Mouse (Mus musculus) heart, postnatal 14 days (tissue): Measurements from ENCODE around the gene Chmp4b. TPM values are rescaled to one million over a fixed set of nuclear protein-coding genes. Genes with fewer than 3 reads are reported as not detected.

Source experiments
- DNase-seq, 2 experiments: peaks; one replicate each; pipeline ENCODE4 v3.0.0; 2021 to 2022
- intact Hi-C: fragments of 180-260 bp; cut with DNase I; formaldehyde crosslinking; loops from one replicate; pipeline ENCODE4 v1.15.1; 2025
- total RNA-seq, 2 experiments: library from RNA; stranded (reverse); gene quantifications; 2 replicates each; pipeline ENCODE4 v1.2.3; 2021

Chmp4b gene
- total RNA-seq, 2 experiments from 2014 or later = 105 to 112 TPM

DNA sequence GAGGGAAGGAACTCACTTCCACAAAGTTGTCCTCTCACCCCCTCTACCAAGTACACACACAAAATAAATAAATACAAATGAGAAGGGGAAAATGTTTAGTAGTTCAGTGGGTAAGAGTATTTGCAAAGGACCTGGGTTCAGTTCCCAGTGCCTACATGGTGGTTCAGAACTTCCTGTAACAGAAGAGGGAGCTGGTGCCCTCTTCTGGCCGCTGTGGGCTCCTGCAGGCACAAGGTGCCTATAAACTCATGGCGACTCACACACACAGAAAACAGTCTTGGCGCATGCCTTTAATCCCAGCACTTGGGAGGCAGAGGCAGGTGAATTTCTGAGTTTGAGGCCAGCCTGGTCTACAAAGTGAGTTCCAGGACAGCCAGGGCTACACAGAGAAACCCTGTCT lies 13.0 kb upstream of the Chmp4b start:
- intact Hi-C loops = no loop called here
- no peak for DNase-seq

DNA sequence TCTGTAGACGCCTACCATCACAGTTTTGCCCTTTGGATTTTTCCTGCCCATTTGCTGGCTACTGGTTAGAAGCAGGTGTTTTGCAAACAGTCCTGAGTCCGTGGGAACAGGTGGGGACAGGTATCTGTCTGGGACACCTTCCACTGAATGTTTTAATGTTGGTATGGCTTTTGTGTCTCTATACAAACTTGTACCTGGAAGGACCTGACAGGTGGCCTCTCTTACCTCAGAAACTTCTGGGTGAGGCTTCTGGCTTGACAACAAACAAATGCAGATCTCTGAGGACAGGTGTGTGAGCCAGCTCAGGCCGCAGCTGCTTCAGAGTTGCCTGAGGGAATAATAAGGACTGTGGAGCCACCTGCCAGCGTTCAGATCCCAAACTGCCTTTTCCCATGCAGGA lies 12.4 kb upstream of the Chmp4b start:
- intact Hi-C loops = no loop called here
- DNase-seq = no peak

DNA sequence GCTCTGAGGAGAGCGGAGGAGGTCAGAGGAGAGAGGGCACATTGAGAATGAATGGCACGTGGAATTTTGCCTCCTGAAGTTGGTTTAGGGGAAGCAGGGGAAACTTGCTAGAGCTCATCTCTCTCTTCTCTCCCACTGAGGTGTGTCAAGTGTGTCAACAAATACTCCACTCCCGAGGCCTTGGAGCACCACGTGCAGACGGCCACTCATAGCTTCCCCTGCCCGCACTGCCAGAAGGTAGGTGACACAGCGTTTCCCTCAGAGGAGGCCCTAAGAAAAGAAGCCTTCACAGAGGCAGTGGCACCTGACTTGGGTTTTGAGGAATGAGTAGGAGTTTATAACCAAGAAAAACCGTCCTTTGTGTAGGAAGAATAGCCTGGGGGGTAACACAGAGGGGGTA lies 10.3 kb upstream of the Chmp4b start:
- intact Hi-C loops = no loop called here
- no peak for DNase-seq

DNA sequence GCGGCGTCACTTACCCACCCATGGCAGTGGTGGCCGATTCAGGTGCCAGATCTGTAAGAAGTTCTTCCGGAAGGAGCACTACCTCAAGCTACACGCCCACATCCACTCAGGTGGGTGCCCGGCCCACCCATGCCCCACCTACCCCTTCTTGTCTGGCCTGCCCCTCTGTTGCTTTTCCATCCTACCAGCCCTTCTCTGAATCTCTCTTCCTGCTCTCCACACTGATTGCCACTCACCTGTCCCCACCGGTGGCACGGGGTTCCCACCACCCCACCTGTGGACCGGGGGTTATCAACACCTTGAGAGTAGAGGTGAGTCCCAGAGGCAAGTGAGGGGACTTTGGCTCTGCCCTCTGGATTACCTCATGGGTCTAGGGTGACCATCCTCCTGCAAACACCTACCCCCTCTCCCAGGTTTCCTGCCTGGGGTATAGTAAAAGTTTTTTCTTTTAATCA lies 9.5 kb upstream of the Chmp4b start:
- no peak for DNase-seq
- intact Hi-C loops = no loop called here

DNA sequence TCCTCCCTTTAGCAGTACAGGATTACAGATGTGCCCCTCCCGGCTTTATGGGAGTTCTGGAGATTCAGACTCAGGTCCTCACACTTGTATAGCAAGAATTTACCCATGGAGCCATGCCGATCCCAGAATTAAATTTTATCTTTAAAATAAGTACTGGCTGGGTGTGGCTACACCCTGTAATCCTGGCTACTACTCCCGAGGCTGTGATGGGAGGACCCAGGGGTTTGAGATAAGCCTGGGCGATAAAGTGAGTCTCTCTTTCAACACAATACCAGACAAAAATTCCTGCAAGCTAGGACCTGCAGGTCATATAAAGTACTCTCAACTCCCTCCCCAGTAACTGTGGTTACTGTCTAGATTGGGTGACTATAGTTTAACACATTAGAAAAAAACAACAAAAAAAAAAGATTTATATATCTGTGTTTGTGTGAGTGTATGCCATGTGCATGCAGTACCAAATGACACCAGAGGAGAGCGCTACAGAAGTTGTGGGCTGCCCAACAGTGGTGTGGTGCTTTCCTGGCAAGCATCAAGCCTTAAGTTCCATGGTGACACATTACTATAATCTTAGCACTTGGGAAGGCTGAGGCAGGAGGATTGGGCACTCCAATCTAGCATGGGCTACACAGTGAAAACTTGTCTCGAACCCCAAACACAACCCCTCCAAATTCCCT lies 8.7 kb upstream of the Chmp4b start:
- intact Hi-C loops = no loop called here
- DNase-seq = no peak

DNA sequence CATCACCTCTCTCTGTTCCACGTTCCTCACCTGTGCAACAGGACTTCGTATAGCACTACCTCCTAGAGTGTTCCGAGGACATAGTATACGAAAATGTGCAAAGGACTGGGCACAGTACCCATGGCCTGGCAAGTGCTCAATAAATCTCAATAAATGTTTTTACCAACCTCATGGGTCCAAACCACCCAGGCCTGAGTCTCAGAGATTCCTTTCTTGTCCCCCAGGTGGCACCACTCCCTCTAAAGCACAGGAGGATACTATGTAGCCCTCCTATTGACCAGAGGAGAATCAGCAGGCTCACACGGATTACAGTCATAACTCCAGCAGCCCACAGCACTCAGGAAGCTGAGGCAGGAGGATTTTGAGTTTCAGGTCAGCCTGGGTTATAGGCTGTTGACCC lies 4.9 kb upstream of the Chmp4b start:
- intact Hi-C loops = loop anchor here (5.0 kb wide), 1 partner anchor 296 kb away; no protein-coding TSS in a partner anchor
- peak in 1 of 2 experiments; percentile 33 for DNase-seq

DNA sequence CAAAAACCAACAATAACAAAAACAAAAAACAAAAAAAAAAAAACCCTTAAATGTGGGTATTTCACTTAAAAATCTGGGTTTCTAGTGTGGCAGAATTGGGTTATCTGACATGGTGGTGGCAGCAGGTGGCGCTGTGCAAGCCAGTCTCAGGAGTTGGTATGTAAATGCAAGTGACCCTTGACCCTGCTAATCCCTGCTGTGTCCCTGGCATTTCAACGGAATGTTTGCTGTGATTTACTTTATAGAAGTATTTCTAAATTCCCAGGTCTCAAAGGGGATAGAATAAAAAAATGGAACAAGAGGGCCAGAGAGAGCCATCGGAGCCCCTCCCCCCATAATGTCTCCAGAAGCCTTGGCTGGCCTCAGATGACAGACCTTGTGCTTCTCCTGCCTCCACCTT lies 3.4 kb upstream of the Chmp4b start:
- intact Hi-C loops = loop anchor here (5.0 kb wide), 1 partner anchor 294 kb away; no protein-coding TSS in a partner anchor
- peak in 1 of 2 experiments; percentile 13 for DNase-seq

DNA sequence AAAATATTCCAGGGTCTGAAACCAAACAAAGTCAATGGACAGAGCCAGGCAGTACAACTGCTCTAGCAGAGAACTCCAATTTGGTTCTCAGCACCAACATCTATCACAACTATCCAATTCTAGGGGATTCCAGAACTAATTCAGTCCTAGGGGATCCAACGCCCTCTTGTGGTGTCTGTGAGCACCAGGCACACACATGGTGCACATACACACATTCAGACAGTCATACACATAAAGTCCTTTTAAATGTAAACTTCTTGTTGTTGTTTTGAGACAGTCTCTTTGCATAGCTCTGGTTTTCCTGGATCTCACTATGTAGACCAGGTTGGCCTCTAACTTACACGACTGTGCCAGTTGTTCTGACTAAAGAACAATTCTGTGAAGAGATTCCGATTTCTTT lies 1.1 kb upstream of the Chmp4b start:
- DNase-seq = no peak
- intact Hi-C loops = no loop called here

DNA sequence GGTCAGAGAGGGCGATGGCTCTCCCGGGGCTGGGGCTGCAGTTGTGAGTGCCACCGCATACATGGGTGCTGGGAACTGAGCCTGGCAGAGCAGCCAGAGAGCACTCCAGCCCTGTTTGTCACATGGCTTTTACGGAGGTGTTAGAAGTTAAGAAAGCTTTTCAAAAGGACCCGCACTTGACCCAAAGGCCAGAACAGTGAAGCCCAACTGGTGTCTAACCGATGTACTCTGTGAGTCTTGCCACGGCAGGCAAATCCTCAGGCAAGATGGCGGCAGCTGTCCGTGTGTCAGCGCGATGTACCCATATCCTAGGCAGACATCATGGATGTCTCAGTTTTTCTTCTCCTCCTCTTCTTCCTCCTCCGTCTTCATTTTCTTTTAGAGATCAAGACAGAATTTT lies 3.5 kb downstream of the Chmp4b start:
- DNase-seq = no peak
- intact Hi-C loops = loop anchor here (5.0 kb wide), 1 partner anchor 137 kb away; the partner anchor contains the start of genes Raly and a

DNA sequence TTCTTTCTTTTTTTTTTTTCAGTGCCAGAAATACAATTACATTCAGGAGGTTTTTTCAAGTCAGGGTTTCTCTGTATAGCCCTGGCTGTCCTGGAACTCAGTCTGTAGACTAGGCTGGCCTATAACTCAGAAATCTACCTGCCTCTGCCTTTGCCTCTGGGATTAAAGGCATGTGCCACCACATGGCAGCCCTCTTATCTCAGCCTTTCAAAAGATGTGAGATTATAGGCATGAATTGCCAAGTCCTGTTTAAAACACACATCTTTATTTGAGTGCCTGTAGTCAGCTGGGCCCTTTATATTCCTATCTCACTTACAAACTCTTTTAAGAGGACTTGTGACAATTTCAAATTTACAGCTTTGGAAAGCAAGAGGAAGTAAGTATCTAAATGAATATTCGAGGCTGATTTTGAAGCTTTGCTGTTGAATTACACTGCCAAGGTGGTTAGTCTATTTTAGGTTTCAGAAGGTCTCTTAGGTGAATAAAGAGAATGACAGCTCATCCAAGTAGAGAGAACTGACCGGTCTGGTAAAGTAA lies 4.4 kb downstream of the Chmp4b start:
- no peak for DNase-seq
- intact Hi-C loops = loop anchor here (5.0 kb wide), 1 partner anchor 136 kb away; the partner anchor contains the start of genes Raly and a

DNA sequence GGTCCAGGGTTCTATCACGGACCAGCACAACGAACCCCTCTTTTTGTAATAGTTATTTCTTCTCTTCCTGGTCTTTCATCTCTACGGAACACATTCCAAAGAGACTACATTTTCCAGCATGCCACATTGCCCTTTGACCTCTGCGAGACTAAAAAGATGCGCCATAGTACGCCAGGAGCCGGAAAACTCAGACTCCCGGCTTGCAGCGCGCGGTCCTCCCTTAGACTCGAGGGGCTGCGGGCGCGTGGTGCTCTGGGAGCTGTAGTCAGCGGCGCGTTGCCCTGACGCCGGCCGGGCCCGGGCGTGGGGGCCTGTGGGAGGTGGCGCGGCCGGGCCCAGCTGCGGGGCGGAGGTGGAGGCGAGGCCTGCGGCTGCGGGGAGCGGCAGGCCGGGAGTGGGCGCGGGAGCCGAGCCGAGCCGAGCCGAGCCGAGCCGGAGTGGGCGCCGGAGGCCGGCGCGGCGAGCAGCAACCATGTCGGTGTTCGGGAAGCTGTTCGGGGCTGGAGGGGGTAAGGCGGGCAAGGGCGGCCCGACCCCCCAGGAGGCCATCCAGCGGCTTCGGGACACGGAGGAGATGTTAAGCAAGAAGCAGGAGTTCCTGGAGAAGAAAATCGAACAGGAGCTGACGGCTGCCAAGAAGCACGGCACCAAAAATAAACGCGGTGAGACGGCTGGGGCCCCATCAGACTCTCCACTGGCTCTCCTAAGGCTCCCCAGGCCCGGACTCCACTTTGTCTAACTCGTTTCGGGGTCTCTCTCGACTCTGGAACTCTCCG lies 5.4 kb downstream of the Chmp4b start:
- DNase-seq = peak; percentile 96 to 97
- intact Hi-C loops = loop anchor here (5.0 kb wide), 1 partner anchor 135 kb away; the partner anchor contains the start of genes Raly and a

DNA sequence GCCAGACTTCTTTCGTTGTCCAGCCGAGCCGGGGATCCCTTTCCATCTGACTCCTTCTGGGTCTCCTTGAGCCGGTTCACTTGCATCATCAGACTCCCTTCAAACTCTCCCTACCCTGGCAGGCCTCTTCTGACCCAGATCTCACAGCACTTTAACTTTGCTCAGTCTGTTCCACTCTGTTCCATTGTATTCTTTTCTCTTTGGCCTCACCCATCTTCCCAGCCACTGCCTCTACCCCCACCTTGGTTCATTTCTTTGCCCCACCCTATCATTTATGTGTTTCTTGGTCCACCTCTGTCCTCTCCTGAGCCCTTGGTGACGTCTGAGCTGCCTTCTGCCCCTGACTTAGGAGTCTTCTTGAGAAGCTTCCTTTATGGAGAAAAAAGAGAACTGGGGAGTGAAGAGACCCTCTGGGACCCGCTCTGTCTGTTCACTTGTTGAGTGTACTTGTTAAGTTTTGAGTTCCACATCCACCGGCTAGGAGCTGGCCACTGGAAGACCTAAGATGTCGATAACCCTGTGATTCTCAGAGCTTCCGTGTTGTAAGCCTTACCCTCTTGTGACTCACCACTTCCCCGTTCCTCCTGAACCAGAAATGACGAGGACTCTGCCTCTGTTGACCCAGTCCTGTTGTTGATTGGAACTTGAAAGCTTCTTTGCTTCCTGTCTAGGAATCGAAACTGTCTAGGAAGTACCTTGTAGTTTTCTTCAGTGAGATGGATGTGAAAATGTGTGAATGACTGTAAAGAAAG lies 6.2 kb downstream of the Chmp4b start:
- DNase-seq = peak; percentile 21 to 38
- intact Hi-C loops = loop anchor here (5.0 kb wide), 1 partner anchor 135 kb away; the partner anchor contains the start of genes Raly and a

DNA sequence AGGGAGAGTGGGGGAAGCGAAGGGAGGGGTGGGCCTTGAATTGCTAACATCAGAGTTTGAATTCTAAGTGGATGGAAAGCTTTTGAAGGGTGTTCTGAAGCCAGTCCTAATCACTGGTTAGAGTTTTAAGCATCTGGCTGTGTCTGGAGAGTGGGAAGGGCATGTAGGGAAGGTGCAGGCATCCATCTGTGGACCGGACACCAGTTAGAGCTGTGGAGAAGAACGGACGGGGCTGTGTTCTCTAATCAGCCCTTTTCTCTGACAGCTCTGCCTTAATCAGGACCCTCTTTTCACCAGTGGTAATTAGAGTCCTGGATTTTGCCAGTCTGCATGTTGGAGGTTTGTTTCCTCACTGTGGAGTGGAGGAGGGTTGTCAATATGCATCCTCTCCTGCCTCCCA lies 7.6 kb downstream of the Chmp4b start:
- intact Hi-C loops = loop anchor here (5.0 kb wide), 1 partner anchor 133 kb away; the partner anchor contains the start of genes Raly and a
- DNase-seq = no peak

DNA sequence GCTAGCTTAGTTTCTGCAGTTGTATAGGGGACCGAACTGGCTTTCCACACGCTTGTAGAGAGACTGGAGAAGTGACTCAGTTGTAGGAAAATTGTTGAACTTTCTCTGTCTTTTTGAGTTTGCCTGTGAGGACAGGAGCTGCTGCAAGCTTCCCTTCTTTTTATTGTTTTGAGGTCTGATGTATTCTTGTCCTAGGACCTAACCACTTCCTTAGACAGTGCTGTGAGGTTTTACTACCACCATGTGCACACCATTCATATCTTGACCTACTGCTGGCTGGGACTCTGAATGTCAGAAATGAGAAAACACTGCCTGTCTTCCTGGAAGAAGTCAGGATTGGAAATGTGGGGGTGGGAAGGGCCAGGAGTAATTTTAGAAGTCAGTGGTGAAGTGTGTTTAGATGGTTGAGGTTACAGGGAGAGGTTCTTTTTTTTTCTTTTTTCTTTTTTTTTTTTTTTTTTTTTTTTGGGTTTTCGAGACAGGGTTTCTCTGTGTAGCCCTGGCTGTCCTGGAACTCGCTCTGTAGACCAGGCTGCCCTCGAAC lies 8.1 kb downstream of the Chmp4b start:
- no peak for DNase-seq
- intact Hi-C loops = loop anchor here (5.0 kb wide), 1 partner anchor 133 kb away; the partner anchor contains the start of genes Raly and a

DNA sequence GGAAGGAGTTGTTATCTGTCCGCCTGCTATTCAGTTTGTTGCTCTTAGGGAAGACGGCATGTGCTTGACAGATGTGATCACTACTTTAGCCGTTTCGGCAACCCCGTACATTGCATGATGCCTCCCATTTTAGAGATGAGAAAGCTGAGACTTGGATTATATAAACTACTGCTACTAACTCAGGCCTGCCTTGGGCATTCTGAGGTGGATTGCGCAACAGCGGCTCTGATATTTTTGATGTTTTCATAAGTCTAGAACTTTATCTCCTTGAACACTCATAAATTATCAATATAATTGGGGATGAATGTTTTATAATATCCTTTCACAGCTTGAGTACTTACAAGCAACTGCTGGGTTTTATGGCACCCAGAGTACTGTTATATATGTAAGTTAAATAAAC lies 17.2 kb downstream of the Chmp4b start:
- DNase-seq = no peak
- intact Hi-C loops = no loop called here

DNA sequence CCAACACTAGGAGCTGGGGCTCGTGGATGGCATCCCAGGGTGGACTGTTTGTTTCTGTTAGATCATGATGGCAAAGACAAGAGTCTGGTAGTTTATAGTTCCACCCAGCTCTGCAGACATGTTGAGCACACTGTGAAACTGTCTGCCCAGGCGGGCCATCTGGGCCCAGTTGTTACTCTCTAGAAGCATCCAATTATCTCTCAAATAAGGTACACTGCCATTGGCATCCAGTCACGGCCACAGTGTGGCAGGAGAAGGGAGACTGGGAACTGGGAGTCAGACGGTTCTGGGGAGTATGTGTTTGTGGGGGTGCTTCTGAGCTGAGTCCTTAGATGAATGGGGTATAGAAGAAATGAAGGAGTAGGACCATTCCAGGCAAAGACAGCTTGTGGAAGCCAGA lies 18.6 kb downstream of the Chmp4b start:
- DNase-seq = no peak
- intact Hi-C loops = no loop called here

DNA sequence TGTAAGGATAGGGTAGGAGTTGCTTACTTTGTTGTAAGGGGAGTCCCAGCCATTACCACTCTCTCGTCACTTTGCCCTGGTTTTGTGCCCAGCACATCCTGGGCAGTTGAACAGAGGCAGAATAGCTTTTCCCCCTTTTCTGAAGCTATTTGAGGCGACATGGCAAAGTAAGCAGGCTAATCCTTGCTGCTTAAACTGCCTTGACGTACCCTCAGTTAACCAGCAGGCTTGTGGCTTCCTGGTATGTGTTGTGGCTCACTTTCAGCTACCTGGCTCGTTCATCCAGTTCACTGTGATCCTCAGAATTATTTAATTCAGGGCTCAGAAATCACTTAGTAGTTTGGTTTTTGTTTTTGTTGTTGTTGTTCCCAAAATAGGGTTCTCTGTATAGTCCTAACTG lies 19.2 kb downstream of the Chmp4b start:
- intact Hi-C loops = no loop called here
- DNase-seq = no peak

DNA sequence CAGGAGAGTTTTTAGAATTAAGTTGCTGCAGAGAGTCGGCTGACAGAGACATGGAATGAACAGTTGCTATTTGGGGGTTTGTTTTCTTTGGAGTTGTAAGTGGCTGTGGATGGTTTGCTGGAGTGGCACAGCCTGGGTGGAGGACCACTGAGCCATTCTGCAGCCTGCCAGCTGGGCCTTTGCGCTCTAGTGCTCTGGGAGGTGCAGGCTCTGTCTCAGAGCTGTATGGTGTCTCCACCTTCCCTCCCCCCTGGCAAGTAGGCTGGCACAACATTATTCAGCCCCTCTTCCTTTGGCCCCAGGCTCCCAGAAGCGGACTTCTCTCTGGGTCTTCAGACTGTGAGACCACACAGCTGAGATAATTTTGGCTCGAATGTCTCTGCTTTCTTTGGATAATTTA lies 22.5 kb downstream of the Chmp4b start:
- intact Hi-C loops = no loop called here
- DNase-seq = no peak

DNA sequence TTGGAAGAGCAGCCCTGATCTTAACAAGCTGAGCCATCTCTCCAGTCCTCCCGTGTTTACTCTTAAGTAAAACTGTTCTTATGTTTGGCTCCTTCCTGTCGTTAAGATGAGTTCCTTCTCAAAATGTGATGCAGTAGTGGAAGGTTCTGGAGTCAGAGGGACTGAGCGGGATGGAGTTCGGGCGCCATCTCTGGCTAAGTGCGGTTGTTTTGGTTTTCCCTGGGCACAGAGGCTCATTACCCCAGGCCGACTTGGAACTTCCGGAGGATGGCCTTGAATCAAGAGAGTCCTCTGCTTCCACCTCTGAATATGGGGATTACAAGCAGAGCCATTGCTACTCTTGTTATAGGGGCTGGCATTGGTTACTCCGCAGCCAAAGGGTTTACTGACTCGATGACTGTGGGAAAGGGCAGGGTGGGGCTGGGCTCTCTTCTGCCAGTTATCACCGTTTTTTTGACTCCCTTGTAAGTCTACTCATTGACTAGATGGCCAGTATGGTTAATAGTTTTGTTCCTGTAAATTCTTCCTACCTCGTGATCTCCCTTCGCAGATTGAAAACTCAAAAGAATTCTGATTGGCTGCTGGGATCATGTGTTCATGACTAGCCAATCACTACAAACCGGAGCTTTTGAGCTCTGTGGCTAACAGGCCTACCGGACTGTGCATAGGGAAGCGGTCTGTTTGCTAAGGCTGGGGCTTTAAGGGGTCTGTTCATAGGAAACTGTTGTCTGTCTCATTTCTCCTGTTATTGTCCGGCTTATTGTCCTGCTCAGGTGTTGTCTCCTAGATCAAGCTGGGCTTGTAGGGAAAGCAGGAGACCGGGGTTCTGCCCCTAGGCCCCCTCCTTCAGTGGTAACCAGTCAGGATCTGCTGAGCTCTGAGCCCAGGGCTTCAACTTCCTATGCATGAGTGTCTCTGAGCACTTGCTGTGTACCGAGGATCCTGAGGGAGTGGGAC lies 25.4 kb downstream of the Chmp4b start:
- peak; percentile 28 to 53 for DNase-seq
- intact Hi-C loops = no loop called here
